19 mouse cellular contexts compared by ENCODE assay signal in genomic region chr10:40018261-40018860, GRCm38 (mm10). TPM values are rescaled to one million over a fixed set of nuclear protein-coding genes. Genes with fewer than 3 reads are reported as not detected.
DNase-seq lines count a peak whose midpoint lies in the region; TF ChIP-seq lines count a peak whose summit lies in the region.
"Had no signal": no experiment of that assay in that cellular context is flagged by ENCODE, and none has a peak within 500 bp of the region (broad histone marks: within the 10 kb centered on the region; RNA-seq: fewer than 3 reads in every experiment).

No protein-coding gene starts in this region.

- no peak overlapping the region; the same call in 1 of the 2 replicates for H3K27ac ChIP-seq in heart, adult 2 months
- no peak overlapping the region for H3K27ac ChIP-seq in heart, embryonic 10.5 days
- no peak overlapping the region for H3K27ac ChIP-seq in embryonic facial prominence, embryonic 10.5 days (replicated peaks)
- H3K27ac ChIP-seq: hindbrain, embryonic 12.5 days; liver, embryonic 12.5 days; lung, embryonic 15.5 days; midbrain, embryonic 15.5 days; stomach, postnatal 0 days had no signal

- WGBS in heart, adult 2 months, result 56% methylated on average over 5 of the region's 5 CpGs
- 73% methylated on average over 5 of the region's 5 CpGs for WGBS in heart, embryonic 10.5 days
- 90% methylated on average over 5 of the region's 5 CpGs for WGBS in embryonic facial prominence, embryonic 10.5 days

- TF ChIP-seq EP300 in heart, adult 2 months (IDR thresholded peaks at IDR 0.05; ENCODE audit: insufficient read depth, low read depth, low read length), result no peak

- H3K9me3 ChIP-seq in heart, embryonic 10.5 days, result no peaks in the 10 kb centered on the region
- H3K9me3 ChIP-seq in embryonic facial prominence, embryonic 10.5 days, result no peaks in the 10 kb centered on the region
- H3K9me3 ChIP-seq: hindbrain, embryonic 12.5 days; liver, embryonic 12.5 days; lung, embryonic 15.5 days; midbrain, embryonic 15.5 days had no signal

- no peaks in the 10 kb centered on the region for H3K27me3 ChIP-seq in heart, adult 2 months (ENCODE audit: control insufficient read depth, insufficient read depth, low read length)
- H3K27me3 ChIP-seq in heart, embryonic 10.5 days (ENCODE audit: insufficient read depth, poor library complexity, severe bottlenecking), result peaks cover 9% of the 10 kb centered on the region; the same call in 1 of the 2 replicates
- peaks cover 29% of the 10 kb centered on the region for H3K27me3 ChIP-seq in embryonic facial prominence, embryonic 10.5 days (replicated peaks; ENCODE audit: low read depth, poor library complexity, severe bottlenecking)
- H3K27me3 ChIP-seq: midbrain, embryonic 15.5 days had no signal

- no peak overlapping the region for H3K9ac ChIP-seq in heart, adult 2 months (ENCODE audit: low read depth, low read length)
- H3K9ac ChIP-seq: forebrain, postnatal 0 days; hindbrain, embryonic 12.5 days; liver, embryonic 12.5 days; lung, embryonic 15.5 days; midbrain, embryonic 15.5 days had no signal

- intact Hi-C loops in heart, adult 2 months (cut with DNase I), result no loop called here
- intact Hi-C loops in heart, postnatal 14 days (cut with DNase I), result no loop called here

- TF ChIP-seq POLR2A in heart, adult 2 months (IDR thresholded peaks at IDR 0.05; ENCODE audit: insufficient read depth, low read depth, low read length), result no peak

- DNase-seq in heart, adult 2 months, result peak; percentile 26 to 39
- no peak for DNase-seq in heart, embryonic 10.5 days (ENCODE audit: low spot score)
- DNase-seq in brain, adult 2 months (ENCODE audit: low read depth, low spot score), result peak; percentile 19
- DNase-seq in heart, postnatal 14 days, result peak; percentile 32 to 33
- peak; percentile 38 for DNase-seq in kidney, postnatal 14 days
- no peak for DNase-seq in embryonic facial prominence, embryonic 10.5 days (ENCODE audit: low spot score)
- DNase-seq in natural killer cell, adult 2 months (ENCODE audit: low spot score in 2 of 2), result no peak
- DNase-seq: adrenal gland, adult 2 months; B cell, adult 2 months; cerebellum, adult 9-11 months; forebrain, postnatal 0 days; gastrocnemius, postnatal 10 days; thymus, postnatal 14 days had no signal

- no peak overlapping the region for H3K4me3 ChIP-seq in heart, adult 2 months
- no peak overlapping the region for H3K4me3 ChIP-seq in heart, embryonic 10.5 days
- H3K4me3 ChIP-seq in embryonic facial prominence, embryonic 10.5 days, result no peak overlapping the region
- H3K4me3 ChIP-seq: hindbrain, embryonic 12.5 days; liver, embryonic 12.5 days; lung, embryonic 15.5 days; midbrain, embryonic 15.5 days had no signal

- peaks cover 5% of the 10 kb centered on the region; the same call in 1 of the 2 replicates for H3K36me3 ChIP-seq in heart, adult 2 months (ENCODE audit: control insufficient read depth, insufficient read depth, low read length)
- no peaks in the 10 kb centered on the region for H3K36me3 ChIP-seq in heart, embryonic 10.5 days
- H3K36me3 ChIP-seq in embryonic facial prominence, embryonic 10.5 days (replicated peaks), result no peaks in the 10 kb centered on the region
- H3K36me3 ChIP-seq: hindbrain, embryonic 12.5 days; liver, embryonic 12.5 days; lung, embryonic 15.5 days; midbrain, embryonic 15.5 days had no signal

- H3K79me2 ChIP-seq in heart, adult 2 months (replicated peaks; ENCODE audit: control insufficient read depth, insufficient read depth, low read length), result no peaks in the 10 kb centered on the region; the same call in 1 of the 2 replicates

- no peaks in the 10 kb centered on the region for H3K4me1 ChIP-seq in heart, adult 2 months (ENCODE audit: control insufficient read depth, insufficient read depth, low read length)
- no peaks in the 10 kb centered on the region for H3K4me1 ChIP-seq in heart, embryonic 10.5 days
- peaks cover 14% of the 10 kb centered on the region for H3K4me1 ChIP-seq in embryonic facial prominence, embryonic 10.5 days
- H3K4me1 ChIP-seq: hindbrain, embryonic 12.5 days; liver, embryonic 12.5 days; lung, embryonic 15.5 days; midbrain, embryonic 15.5 days had no signal

- no peak for TF ChIP-seq CTCF in heart, adult 2 months (IDR thresholded peaks at IDR 0.05)

RNA-seq across cellular contexts. Expression of gene Mfsd4b1, which starts 6.7 kb away (rescaled TPM):
- 1 to 10 TPM; 1.7 to 2.5 TPM for total RNA-seq in heart, adult 2 months (2021)
- polyA plus RNA-seq in heart, adult 2 months (2012; rRNA removed), result 3.3 and 4.2 TPM in 2 replicates
- 0.18 and 0.22 TPM in 2 replicates for polyA plus RNA-seq in heart, embryonic 10.5 days (2016; fragmentation: Nextera tagmentation; extraction: Ambion mirVana)
- 1 to 10 TPM; 1.9 to 2.6 TPM for total RNA-seq in heart, postnatal 14 days (2021)
- polyA plus RNA-seq in embryonic facial prominence, embryonic 10.5 days (2016; fragmentation: Nextera tagmentation; extraction: Ambion mirVana), result 0.05 and 0.22 TPM in 2 replicates
- total RNA-seq: megakaryocyte, adult 5-6 weeks had no signal

RNA-seq across cellular contexts. Expression of gene Mfsd4b5, which starts 31.9 kb away (rescaled TPM):
- total RNA-seq in heart, adult 2 months (2021), result under 1 TPM; 0.31 to 0.68 TPM
- 0.27 and 0.32 TPM in 2 replicates for polyA plus RNA-seq in heart, adult 2 months (2012; rRNA removed)
- 0.07 and 0.11 TPM in 2 replicates for polyA plus RNA-seq in heart, embryonic 10.5 days (2016; fragmentation: Nextera tagmentation; extraction: Ambion mirVana)
- under 1 TPM; 0.24 to 0.86 TPM for total RNA-seq in heart, postnatal 14 days (2021)
- not detected in 2 replicates for polyA plus RNA-seq in embryonic facial prominence, embryonic 10.5 days (2016; fragmentation: Nextera tagmentation; extraction: Ambion mirVana)
- total RNA-seq: forebrain, postnatal 0 days had no signal
- polyA plus RNA-seq: forebrain, postnatal 0 days; midbrain, embryonic 15.5 days had no signal

RNA-seq across cellular contexts. Expression of gene Mfsd4b3, which starts 58.4 kb away (rescaled TPM):
- total RNA-seq in heart, adult 2 months (2021), result 1 to 10 TPM; 5.5 to 5.7 TPM
- polyA plus RNA-seq in heart, adult 2 months (2012; rRNA removed), result 4.6 and 9.0 TPM in 2 replicates
- polyA plus RNA-seq in heart, embryonic 10.5 days (2016; fragmentation: Nextera tagmentation; extraction: Ambion mirVana), result 0.58 and 0.94 TPM in 2 replicates
- 1 to 10 TPM; 2.7 to 3.2 TPM for total RNA-seq in heart, postnatal 14 days (2021)
- not detected in 2 replicates for polyA plus RNA-seq in embryonic facial prominence, embryonic 10.5 days (2016; fragmentation: Nextera tagmentation; extraction: Ambion mirVana)
- total RNA-seq: forebrain, postnatal 0 days had no signal
- polyA plus RNA-seq: forebrain, postnatal 0 days; midbrain, embryonic 15.5 days had no signal

Comparison
In these comparisons a context has a peak if more than half of its experiments do, and no peak if none do; other contexts are left out.
1. DNase-seq: peak in heart, adult 2 months (2 of 2), brain, adult 2 months (single experiment), heart, postnatal 14 days (2 of 2) and kidney, postnatal 14 days (single experiment); none in heart, embryonic 10.5 days (single experiment), embryonic facial prominence, embryonic 10.5 days (single experiment) and natural killer cell, adult 2 months (0 of 2).